Mouse (Mus musculus) thymus, adult 2 months (tissue): ENCODE results near the gene Dync1li1. TPM values are rescaled to one million over a fixed set of nuclear protein-coding genes. Genes with fewer than 3 reads are reported as not detected.
A peak's percentile ranks its signal among the peaks of the same experiment; 100 is the strongest.
"Not testable (repeated sequence)": the region's sequence is repeated elsewhere in the genome, so short reads cannot be mapped to it uniquely, and the experiment has no call there.

ENCODE experiments used
- DNase-seq: peaks from one replicate; pipeline ENCODE4 v3.0.0; 2021
- H3K27ac ChIP-seq: fragments of 200-500 bp; 2 replicates; pipeline ENCODE4 v1.5.1; 2012; ENCODE audit warnings: low read length, control low read depth; ENCODE audit not compliant: control insufficient read depth, insufficient read depth
- H3K27me3 ChIP-seq: fragments of 200-500 bp; 2 replicates; pipeline ENCODE4 v1.6.1; 2012; ENCODE audit warnings: mild to moderate bottlenecking, low read length, moderate library complexity, mixed read lengths; ENCODE audit not compliant: control insufficient read depth, insufficient read depth
- H3K36me3 ChIP-seq: fragments of 200-500 bp; 2 replicates; pipeline ENCODE4 v1.6.1; 2012; ENCODE audit warnings: mild to moderate bottlenecking, low read length, moderate library complexity; ENCODE audit not compliant: control insufficient read depth, insufficient read depth
- H3K4me1 ChIP-seq: fragments of 200-500 bp; replicated peaks from 2 replicates; pipeline ENCODE4 v1.6.1; 2012; ENCODE audit warnings: low read length; ENCODE audit not compliant: control insufficient read depth, insufficient read depth
- H3K4me3 ChIP-seq: fragments of 200-500 bp; 2 replicates; pipeline ENCODE4 v1.5.1; 2012; ENCODE audit warnings: mild to moderate bottlenecking, low read length, control low read depth, moderate library complexity; ENCODE audit not compliant: control insufficient read depth, insufficient read depth
- CTCF ChIP-seq: fragments of 200-500 bp; IDR thresholded peaks from 2 replicates; pipeline ENCODE4 v1.5.1; 2012; ENCODE audit warnings: mild to moderate bottlenecking, control low read depth, low read length, moderate library complexity, borderline replicate concordance; ENCODE audit not compliant: control insufficient read depth, poor library complexity, insufficient read depth; ENCODE audit errors: extremely low read depth
- POLR2A ChIP-seq: fragments of 200-500 bp; IDR thresholded peaks from 2 replicates; pipeline ENCODE4 v1.6.1; 2012; ENCODE audit warnings: mild to moderate bottlenecking, low read length, control low read depth, moderate library complexity; ENCODE audit not compliant: control insufficient read depth, poor library complexity, insufficient read depth; ENCODE audit errors: extremely low read depth
- WGBS: fragments of 180-500 bp; shearing (Covaris S2); methylation state at CpG from one replicate; pipeline ENCODE4 v1.1.7; 2018; 5-methylcytosine and 5-hydroxymethylcytosine counted together
- polyA plus RNA-seq: library from polyadenylated mRNA; depleted of rRNA; stranded (reverse); fragments of >200 nt; gene quantifications from 2 replicates; pipeline ENCODE4 v1.2.3, GENCODE M21; 2012

The Dync1li1 gene
- polyA plus RNA-seq, 1 experiment = 20.8 TPM

- no peak for DNase-seq
- TF ChIP-seq CTCF (no peak), POLR2A (no peak)
- H3K27ac ChIP-seq = no peak overlapping the region
- WGBS = 87% methylated on average over 7 of the region's 7 CpGs
- peaks cover 15% of the 10 kb centered on the region for H3K4me1 ChIP-seq
- H3K36me3 ChIP-seq = no peaks in the 10 kb centered on the region
- no peak overlapping the region for H3K4me3 ChIP-seq
- H3K27me3 ChIP-seq = no peaks in the 10 kb centered on the region
These were observed 2.3 kb upstream of the Dync1li1 start for GRCm38 (mm10) chr9:114686245-114686644.

DNA sequence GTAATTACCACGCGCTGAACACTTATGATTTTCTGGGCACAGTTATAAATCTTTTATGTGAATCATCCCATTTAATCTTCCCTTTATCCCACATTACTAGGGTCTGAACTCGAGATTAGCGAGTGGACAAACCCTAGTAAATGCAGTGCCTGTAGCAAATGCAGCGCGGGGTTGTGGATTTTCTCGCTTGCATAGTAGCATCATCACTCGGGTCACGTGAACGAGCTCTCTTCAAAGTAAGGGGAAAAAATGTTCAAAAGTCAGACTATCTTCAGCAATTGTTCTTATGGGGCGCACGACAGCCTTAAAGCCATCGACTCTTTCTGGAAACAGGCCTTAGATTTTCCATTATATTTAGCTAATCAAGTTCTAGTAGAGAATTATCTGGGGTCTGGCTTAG lies 951 bp upstream of the Dync1li1 start:
- H3K36me3 ChIP-seq = no peaks in the 10 kb centered on the region
- no peak for TF ChIP-seq CTCF
- no peak for TF ChIP-seq POLR2A
- no peaks in the 10 kb centered on the region for H3K27me3 ChIP-seq
- peaks cover 15% of the 10 kb centered on the region for H3K4me1 ChIP-seq
- 89% methylated on average over 13 of the region's 13 CpGs for WGBS
- H3K4me3 ChIP-seq = no peak overlapping the region
- H3K27ac ChIP-seq = no peak overlapping the region
- DNase-seq = no peak

- under 1% methylated on average over 50 of the region's 50 CpGs for WGBS
- Histone ChIP-seq H3K36me3 (no peaks in the 10 kb centered on the region), H3K27me3 (no peaks in the 10 kb centered on the region), H3K27ac (no peak overlapping the region), H3K4me1 (peaks cover 15% of the 10 kb centered on the region), H3K4me3 (peak overlapping the region; percentile 70)
- no peak for TF ChIP-seq CTCF
- no peak for TF ChIP-seq POLR2A
- DNase-seq = no peak
These were observed 390 bp downstream of the Dync1li1 start for GRCm38 (mm10) chr9:114688953-114689407.

- no peak for TF ChIP-seq POLR2A
- TF ChIP-seq CTCF = no peak
- WGBS = 51% methylated on average over 10 of the region's 10 CpGs
- H3K36me3 ChIP-seq = no peaks in the 10 kb centered on the region
- peaks cover 15% of the 10 kb centered on the region for H3K4me1 ChIP-seq
- H3K27ac ChIP-seq = no peak overlapping the region
- DNase-seq = no peak
- no peak overlapping the region for H3K4me3 ChIP-seq
- H3K27me3 ChIP-seq = no peaks in the 10 kb centered on the region
These were observed 1.6 kb downstream of the Dync1li1 start for GRCm38 (mm10) chr9:114690119-114690601.

GRCm38 (mm10) chr9:114691112-114691511 lies 2.5 kb downstream of the Dync1li1 start:
- no peak for TF ChIP-seq CTCF
- TF ChIP-seq POLR2A = no peak
- Histone ChIP-seq H3K36me3 (no peaks in the 10 kb centered on the region), H3K4me1 (peaks cover 15% of the 10 kb centered on the region), H3K4me3 (no peak overlapping the region), H3K27ac (no peak overlapping the region), H3K27me3 (no peaks in the 10 kb centered on the region)
- DNase-seq = no peak

DNA sequence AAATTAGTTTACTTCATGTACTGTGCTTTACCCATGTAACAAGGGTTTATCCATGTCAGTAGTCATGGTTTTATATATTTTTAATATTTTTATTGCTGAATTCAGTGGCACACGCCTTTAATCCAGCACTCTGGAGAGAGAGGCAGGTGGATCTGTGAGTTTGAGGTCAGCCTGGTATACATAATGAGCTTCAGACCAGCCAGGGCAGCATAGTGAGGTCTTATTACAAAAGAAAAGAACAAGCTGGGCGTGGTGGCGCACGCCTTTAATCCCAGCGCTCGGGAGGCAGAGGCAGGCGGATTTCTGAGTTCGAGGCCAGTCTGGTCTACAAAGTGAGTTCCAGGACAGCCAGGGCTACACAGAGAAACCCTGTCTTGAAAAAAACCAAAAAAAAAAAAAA lies 7.1 kb downstream of the Dync1li1 start:
- H3K36me3 ChIP-seq, H3K27ac ChIP-seq, H3K4me1 ChIP-seq, H3K27me3 ChIP-seq, DNase-seq, H3K4me3 ChIP-seq: not testable (repeated sequence)
- WGBS = 98% methylated on average over 8 of the region's 8 CpGs

DNA sequence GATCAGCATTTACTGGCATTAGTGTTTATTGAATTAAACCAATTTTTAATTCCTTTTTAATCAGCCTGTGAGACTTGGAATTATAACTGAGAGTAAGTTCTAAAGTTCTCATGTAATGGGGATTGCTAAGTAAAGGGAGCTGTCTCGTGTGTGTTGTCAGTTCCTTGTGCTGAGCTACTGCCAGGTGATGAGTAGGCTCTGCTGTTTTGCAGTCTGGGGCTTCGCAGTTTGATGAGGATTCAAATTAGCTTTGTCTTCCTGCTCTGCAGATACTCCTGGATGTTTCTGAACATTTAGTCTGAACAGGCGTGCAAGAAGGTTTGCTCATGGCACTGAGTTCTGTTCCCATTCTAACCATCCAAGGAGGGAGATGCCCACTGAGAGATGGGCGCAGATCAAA lies 8.5 kb downstream of the Dync1li1 start:
- TF ChIP-seq POLR2A (no peak), CTCF (no peak)
- no peak overlapping the region for H3K4me3 ChIP-seq
- 96% methylated on average over 4 of the region's 4 CpGs for whole genome bisulfite sequencing
- no peaks in the 10 kb centered on the region for H3K4me1 ChIP-seq
- H3K27me3 ChIP-seq = no peaks in the 10 kb centered on the region
- no peaks in the 10 kb centered on the region; the same call in 1 of the 2 replicates for H3K36me3 ChIP-seq
- no peak overlapping the region for H3K27ac ChIP-seq
- no peak for DNase-seq
